Mouse (Mus musculus) ES-E14 (cell line): ENCODE measurements around the gene Gm21985. TPM values are rescaled to one million over a fixed set of nuclear protein-coding genes. Genes with fewer than 3 reads are reported as not detected.

Source experiments
- DNase-seq: peaks from one replicate; pipeline ENCODE4 v3.0.0-alpha.2; 2013; ENCODE audit warnings: low read depth, low spot score
- H3K27ac ChIP-seq: 2 replicates; pipeline ENCODE4 v1.5.1; 2012; ENCODE audit warnings: low read depth, mild to moderate bottlenecking, low read length, moderate library complexity, mixed read lengths; ENCODE audit not compliant: poor library complexity, insufficient read depth, severe bottlenecking
- H3K36me3 ChIP-seq: 2 replicates; pipeline ENCODE4 v1.6.1; 2012; ENCODE audit warnings: mild to moderate bottlenecking, low read length, moderate library complexity, mixed read lengths; ENCODE audit not compliant: control insufficient read depth, poor library complexity, insufficient read depth, severe bottlenecking
- H3K4me1 ChIP-seq, 2 experiments: fragments of 150-350 bp in 1 of 2; sonication (generic) in 1 of 2; 2 replicates each; pipeline ENCODE4 v1.6.1; 2012; ENCODE audit warnings: low read length in 2 of 2, mild to moderate bottlenecking in 1 of 2, mixed read lengths in 1 of 2; ENCODE audit not compliant: control insufficient read depth in 2 of 2, insufficient read depth in 2 of 2, poor library complexity in 1 of 2
- H3K4me3 ChIP-seq, 2 experiments: fragments of 150-350 bp in 1 of 2; sonication (generic) in 1 of 2; 2 replicates each; pipeline ENCODE4 v1.5.1; 2012; ENCODE audit warnings: low read length in 2 of 2, low read depth in 1 of 2, mild to moderate bottlenecking in 1 of 2, mixed read lengths in 1 of 2; ENCODE audit not compliant: insufficient read depth in 1 of 2, poor library complexity in 1 of 2, severe bottlenecking in 1 of 2
- H3K9ac ChIP-seq: 2 replicates; pipeline ENCODE4 v1.6.1; 2012; ENCODE audit warnings: low read depth, mild to moderate bottlenecking, low read length, mixed read lengths; ENCODE audit not compliant: poor library complexity, insufficient read depth, severe bottlenecking
- H3K9me3 ChIP-seq: fragments of 150-350 bp; sonication (generic); 2 replicates; pipeline ENCODE4 v1.6.1; 2012; ENCODE audit warnings: low read depth, mild to moderate bottlenecking, low read length; ENCODE audit not compliant: control insufficient read depth, insufficient read depth
- CHD2 ChIP-seq: IDR thresholded peaks from 2 replicates; pipeline ENCODE4 v1.6.1; 2014; ENCODE audit warnings: mild to moderate bottlenecking, low read depth, low read length, inconsistent platforms
- HCFC1 ChIP-seq: IDR thresholded peaks from 2 replicates; pipeline ENCODE4 v1.6.1; 2012; ENCODE audit warnings: low read length, inconsistent platforms, borderline replicate concordance; ENCODE audit not compliant: insufficient read depth
- MAFK ChIP-seq: IDR thresholded peaks from 2 replicates; pipeline ENCODE4 v1.6.1; 2014; ENCODE audit warnings: mild to moderate bottlenecking, low read depth, low read length, inconsistent platforms; ENCODE audit not compliant: insufficient read depth
- ZC3H11A ChIP-seq: IDR thresholded peaks from 2 replicates; pipeline ENCODE4 v1.6.1; 2012; ENCODE audit warnings: low read depth, mild to moderate bottlenecking, inconsistent platforms, low read length, borderline replicate concordance
- ZNF384 ChIP-seq: IDR thresholded peaks from 2 replicates; pipeline ENCODE4 v1.6.1; 2012; ENCODE audit warnings: low read depth, low read length, inconsistent platforms
- in situ Hi-C, 2 experiments: fragments of 600-800 bp; cut with MboI; formaldehyde crosslinking; loops; one replicate each; pipeline ENCODE4 v1.15.1; 2025; ENCODE audit warnings: low sequenced_read_pairs in 2 of 2, inconsistent platforms in 1 of 2; ENCODE audit not compliant: unreplicated experiment in 2 of 2
- total RNA-seq: library from RNA; depleted of rRNA; stranded (reverse); fragments of 300-350 nt; gene quantifications from 2 replicates; pipeline ENCODE4 v1.2.3, GENCODE M21; 2012

Gm21985 gene
- total RNA-seq, 1 experiment = 0.98 TPM

DNA sequence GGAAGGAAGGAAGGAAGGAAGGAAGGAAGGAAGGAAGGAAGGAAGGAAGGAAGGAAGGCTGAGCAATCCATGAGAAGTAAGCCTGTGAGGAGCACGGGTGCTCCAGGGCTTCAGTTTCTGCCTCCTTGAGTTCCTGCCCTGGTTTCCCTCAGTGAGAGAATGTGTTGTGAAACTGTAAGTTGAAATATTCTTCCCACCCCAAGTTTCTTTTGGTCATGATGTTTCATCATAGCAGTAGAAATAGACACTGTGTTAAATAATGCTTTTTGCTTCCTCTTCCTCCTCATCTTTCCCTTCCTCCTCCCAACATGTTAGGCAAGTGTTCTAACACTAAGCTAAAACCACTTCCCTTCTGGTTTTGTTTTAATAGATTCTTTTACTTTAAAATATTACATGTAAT lies 33.5 kb upstream of the Gm21985 start:
- no peak overlapping the region for H3K9ac ChIP-seq
- in situ Hi-C loops = no loop called here
- H3K4me1 ChIP-seq = no peaks in the 10 kb centered on the region
- H3K9me3 ChIP-seq = no peaks in the 10 kb centered on the region
- no peak for TF ChIP-seq ZNF384
- TF ChIP-seq ZC3H11A = no peak
- TF ChIP-seq HCFC1 = no peak
- no peak for TF ChIP-seq CHD2
- TF ChIP-seq MAFK = no peak
- H3K4me3 ChIP-seq = no peak overlapping the region
- no peaks in the 10 kb centered on the region for H3K36me3 ChIP-seq
- no peak for DNase-seq
- H3K27ac ChIP-seq = no peak overlapping the region

GRCm38 (mm10) chr2:112236620-112237019 lies 29.5 kb upstream of the Gm21985 start:
- Histone ChIP-seq H3K9ac (no peak overlapping the region), H3K27ac (no peak overlapping the region), H3K36me3 (peaks cover 2% of the 10 kb centered on the region; the same call in 1 of the 2 replicates), H3K9me3 (no peaks in the 10 kb centered on the region), H3K4me1 (peaks cover 0 to 10% of the 10 kb centered on the region in 2 experiments; a peak in 1 of 4 replicates), H3K4me3 (no peak overlapping the region)
- in situ Hi-C loops = no loop called here
- TF ChIP-seq MAFK = no peak
- TF ChIP-seq CHD2 = no peak
- TF ChIP-seq ZNF384 = no peak
- no peak for TF ChIP-seq ZC3H11A
- no peak for TF ChIP-seq HCFC1
- DNase-seq = no peak

GRCm38 (mm10) chr2:112238006-112238405 lies 28.1 kb upstream of the Gm21985 start:
- Histone ChIP-seq H3K36me3 (peaks cover 2% of the 10 kb centered on the region; the same call in 1 of the 2 replicates), H3K27ac (no peak overlapping the region), H3K9me3 (no peaks in the 10 kb centered on the region), H3K4me3 (no peak overlapping the region), H3K4me1 (peaks cover 0 to 23% of the 10 kb centered on the region in 2 experiments; a peak in 2 of 4 replicates), H3K9ac (no peak overlapping the region)
- in situ Hi-C loops = no loop called here
- DNase-seq = no peak
- TF ChIP-seq MAFK (no peak), ZC3H11A (no peak), HCFC1 (no peak), CHD2 (no peak), ZNF384 (no peak)

GRCm38 (mm10) chr2:112239212-112239934 lies 26.7 kb upstream of the Gm21985 start, which contains the start of gene Lpcat4:
TSS of gene Lpcat4 (plus strand) at chr2:112239468.
- H3K9ac ChIP-seq = peak within 1 kb of the TSS; percentile 91
- peaks cover 0 to 30% of the 10 kb centered on the region in 2 experiments; a peak in 2 of 4 replicates for H3K4me1 ChIP-seq
- H3K4me3 ChIP-seq = peak within 1 kb of the TSS; percentile 87 to 97
- no peak for TF ChIP-seq MAFK
- peak; percentile 63; the same call in 1 of the 2 replicates for TF ChIP-seq HCFC1
- no peak for TF ChIP-seq CHD2
- no peak for TF ChIP-seq ZC3H11A
- no peak for TF ChIP-seq ZNF384
- peak; percentile 66 for DNase-seq
- H3K27ac ChIP-seq = peak within 1 kb of the TSS; percentile 47; the same call in 1 of the 2 replicates
- H3K9me3 ChIP-seq = no peaks in the 10 kb centered on the region
- peaks cover 8% of the 10 kb centered on the region for H3K36me3 ChIP-seq
- in situ Hi-C loops = no loop called here
